Comparison of ENCODE assay signal across 1 mouse cellular context in the genomic region with DNA sequence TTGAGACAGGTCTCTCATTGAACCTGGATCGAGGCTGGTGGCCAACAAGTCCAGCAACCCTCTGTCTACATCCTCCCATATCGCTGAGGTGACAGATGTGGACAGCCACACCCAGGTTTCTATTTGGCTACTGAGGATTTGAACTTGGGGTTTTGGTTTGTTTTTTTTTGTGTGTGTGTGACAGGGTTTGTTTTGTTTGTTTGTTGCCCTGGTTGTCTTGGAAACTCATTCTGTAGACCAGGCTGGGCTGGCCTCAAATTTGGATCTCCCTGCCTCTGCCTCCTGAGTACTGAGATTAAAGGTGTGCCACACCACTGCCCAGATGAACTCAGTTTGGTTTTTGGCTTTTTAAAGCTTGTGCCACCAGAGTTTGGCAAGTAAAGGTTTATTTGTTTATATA.
TF ChIP-seq lines count a peak whose summit lies in the region.

No protein-coding gene starts in this region.

TF ChIP-seq in CH12.LX, 34 proteins besides CTCF, POLR2A, EP300 and RAD21:
- TF ChIP-seq USF1 (IDR thresholded peaks at IDR 0.05; ENCODE audit: low read depth, low read length), result no peak
- TF ChIP-seq ZC3H11A (IDR thresholded peaks at IDR 0.05; ENCODE audit: low read depth, low read length), result no peak
- TF ChIP-seq ZMIZ1 (IDR thresholded peaks at IDR 0.05; ENCODE audit: low read depth, low read length), result no peak
